Mouse (Mus musculus): Measurements from ENCODE around the gene Zcchc18.

GRCm38 (mm10) chrX:136978616-136979015, 14.3 kb upstream of the Zcchc18 start:
- no peak for TF ChIP-seq GATA1 (IDR thresholded peaks at IDR 0.05; ENCODE audit: borderline replicate concordance, low read length)
- TF ChIP-seq FLI1 (IDR thresholded peaks at IDR 0.05; ENCODE audit: low read length): no peak

All from megakaryocyte, embryonic 14.5 days (primary cell).